Mouse (Mus musculus): ENCODE measurements around the gene Pdzk1.

Pdzk1 gene

DNA sequence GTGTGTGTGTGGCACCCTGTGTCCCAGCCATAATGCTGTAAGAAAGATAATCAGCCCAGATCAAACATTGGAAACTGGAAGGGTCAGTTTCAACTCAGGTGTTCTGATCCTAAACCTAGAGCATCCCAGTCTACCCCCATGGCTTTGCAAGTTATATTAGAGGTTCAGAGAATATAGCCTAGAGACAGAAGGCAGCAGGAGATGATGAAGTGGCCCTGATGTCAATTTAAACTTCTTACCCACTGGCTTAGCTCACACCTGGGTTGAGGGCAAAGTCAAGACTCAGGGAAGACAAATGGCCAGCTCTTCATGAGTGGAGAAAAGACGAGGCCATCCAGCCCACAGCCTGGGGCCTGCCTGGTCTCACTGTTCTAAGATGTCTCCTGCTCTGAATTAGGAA lies at the start of gene Pdzk1, which contains the start of gene Cd160:
TSS of gene Pdzk1 (plus strand) at position 301 of the 400 bp plus-strand sequence.
TSS of gene Cd160 (minus strand) at position 368 of the 400 bp plus-strand sequence.
- in situ Hi-C loops (cut with MboI, MseI) = no loop called here

DNA sequence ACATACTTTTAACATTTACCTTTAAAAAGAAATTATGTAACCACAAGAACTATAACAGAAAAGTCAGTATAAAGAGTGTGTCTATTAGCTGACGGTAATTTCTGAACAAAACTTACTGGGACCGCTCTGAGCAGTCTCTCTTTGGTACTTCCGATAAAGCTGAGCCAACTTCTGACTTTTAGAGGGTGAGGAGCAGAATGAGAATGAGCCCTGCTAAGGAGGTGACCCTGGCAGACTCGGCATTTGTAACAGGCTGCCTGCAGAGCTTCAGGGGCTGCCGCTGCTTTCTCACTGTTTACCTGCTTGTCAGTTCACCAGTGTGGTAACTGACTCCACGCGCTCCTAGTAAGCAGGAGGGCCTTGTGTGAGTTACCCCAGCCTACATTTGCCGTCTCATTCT lies 46.8 kb upstream of the Pdzk1 start:
- in situ Hi-C loops (cut with MboI, MseI) = no loop called here

- in situ Hi-C loops (cut with MboI, MseI) = no loop called here
These were observed 41.3 kb upstream of the Pdzk1 start for GRCm38 (mm10) chr3:96787784-96788183.

- in situ Hi-C loops (cut with MboI, MseI) = no loop called here
These were observed 40.6 kb upstream of the Pdzk1 start for GRCm38 (mm10) chr3:96788506-96788905.

DNA sequence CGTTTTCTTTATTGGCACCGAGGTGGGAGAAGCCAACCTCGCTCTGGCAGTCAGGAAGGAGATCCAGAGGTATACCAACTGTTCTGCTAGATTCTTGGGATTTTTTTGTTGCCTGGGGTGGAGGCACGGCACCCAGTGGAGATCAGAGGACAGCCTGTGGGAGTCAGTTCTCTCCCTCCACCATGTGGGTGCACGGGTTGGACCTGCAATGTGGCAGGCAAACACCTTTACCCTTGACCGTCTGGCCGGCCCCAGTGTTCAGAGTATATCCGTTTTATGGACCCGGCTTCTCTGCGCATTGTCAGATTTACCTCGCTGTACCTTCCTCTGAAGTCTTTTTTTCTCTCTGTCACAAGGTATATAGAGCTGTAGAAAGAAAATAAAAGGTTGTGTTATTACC lies 28.8 kb upstream of the Pdzk1 start:
- in situ Hi-C loops (cut with MboI, MseI) = no loop called here

DNA sequence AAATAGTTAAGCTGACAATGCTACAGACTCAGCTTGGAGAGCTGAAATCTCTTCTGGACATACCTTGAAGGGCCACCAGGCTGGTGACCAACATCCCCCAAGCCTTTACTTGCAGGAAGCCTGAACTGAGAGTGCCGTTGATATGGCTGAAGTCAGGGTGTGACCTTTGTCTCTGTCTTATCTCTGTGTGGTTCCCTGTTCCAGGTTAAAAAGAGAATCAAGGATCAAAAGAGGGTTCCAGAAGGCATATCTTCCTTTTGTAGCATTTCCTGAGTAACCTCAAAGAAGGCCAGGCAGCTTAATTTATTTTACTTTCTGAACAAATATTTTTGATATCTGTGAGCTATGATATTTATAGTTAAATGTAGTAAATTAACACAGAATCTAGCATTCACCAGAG lies 26.9 kb upstream of the Pdzk1 start:
- in situ Hi-C loops (cut with MboI, MseI) = no loop called here

DNA sequence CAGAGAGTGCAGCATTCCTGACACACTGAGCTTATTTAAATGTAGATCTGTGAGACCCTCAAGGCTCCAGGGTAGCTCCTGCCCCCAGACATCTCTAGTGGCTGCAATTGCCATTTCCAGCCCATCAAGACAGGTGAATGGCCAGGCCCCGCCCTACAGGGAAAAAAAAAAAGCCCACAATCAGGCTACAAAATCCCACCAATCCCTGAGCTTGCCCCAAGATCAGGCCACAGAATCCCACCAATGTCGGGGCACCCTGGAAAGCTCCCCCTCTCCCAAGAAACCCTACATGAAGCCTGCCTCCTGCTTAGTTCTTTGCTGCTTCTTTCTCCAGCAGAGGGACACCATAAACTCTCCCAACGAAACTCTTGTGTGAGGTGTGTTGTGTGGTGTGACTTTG lies 20.9 kb upstream of the Pdzk1 start:
- in situ Hi-C loops (cut with MboI, MseI) = loop anchor here (5.0 kb wide), 1 partner anchor 94 kb away; the partner anchor contains the start of gene Gja5

DNA sequence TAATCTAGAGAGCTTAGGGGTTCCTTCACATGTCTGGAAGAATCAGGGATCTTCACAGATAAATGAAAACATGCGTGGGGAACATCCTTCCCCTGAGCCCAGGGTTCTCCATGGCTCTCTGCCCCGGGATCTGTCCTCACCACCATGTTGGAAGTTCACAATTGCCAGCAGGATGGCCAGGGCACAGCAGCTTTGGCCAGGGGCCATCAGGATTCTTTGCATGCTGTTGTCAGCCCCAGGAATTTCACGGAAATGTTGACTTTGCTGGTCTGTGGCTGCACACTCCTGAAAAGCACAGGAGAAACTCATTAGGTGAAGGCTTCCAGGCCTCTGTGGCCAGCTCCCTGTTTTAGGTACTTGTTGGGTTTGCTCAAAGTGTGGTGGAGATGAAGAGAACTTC lies 20.4 kb upstream of the Pdzk1 start:
- in situ Hi-C loops (cut with MboI, MseI) = loop anchor here (5.0 kb wide), 1 partner anchor 94 kb away; the partner anchor contains the start of gene Gja5

- in situ Hi-C loops (cut with MboI, MseI) = no loop called here
These were observed 17.9 kb upstream of the Pdzk1 start for GRCm38 (mm10) chr3:96811232-96811631.

GRCm38 (mm10) chr3:96812395-96813091 lies 16.5 kb upstream of the Pdzk1 start:
- in situ Hi-C loops (cut with MboI, MseI) = no loop called here

- in situ Hi-C loops (cut with MboI, MseI) = no loop called here
These were observed 16.0 kb upstream of the Pdzk1 start for GRCm38 (mm10) chr3:96813106-96813505.

DNA sequence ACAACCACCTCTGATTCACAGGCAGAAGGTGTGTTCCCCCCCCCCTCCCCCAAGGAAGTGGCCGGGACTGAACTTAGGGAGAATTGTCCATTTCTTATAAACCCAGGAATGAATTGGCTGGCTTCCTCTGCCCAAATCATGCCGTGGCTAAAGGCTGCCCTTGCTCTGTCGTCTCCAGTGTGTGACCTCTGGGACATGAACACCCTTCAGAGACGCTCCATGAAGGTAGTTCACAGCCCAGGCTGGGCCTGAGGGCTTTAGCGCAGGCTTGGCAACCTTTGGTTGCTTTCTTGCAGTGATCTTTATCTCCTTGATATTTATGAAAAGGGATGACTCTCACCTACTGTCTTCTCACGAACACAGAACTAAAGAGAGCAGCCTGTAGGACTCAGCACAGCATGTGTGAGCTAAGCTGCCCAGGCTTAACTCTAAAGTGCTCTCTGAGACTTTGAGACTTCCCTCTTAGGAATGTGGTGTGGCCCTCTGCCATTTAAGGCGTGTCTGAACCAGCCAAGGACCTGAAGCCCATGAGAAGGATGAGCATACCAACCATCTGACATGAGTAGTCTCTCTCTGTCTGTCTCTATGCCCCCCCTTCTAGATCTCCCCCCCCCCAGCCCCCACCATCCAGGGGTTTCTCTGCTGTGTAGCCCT lies 15.4 kb upstream of the Pdzk1 start:
- in situ Hi-C loops (cut with MboI, MseI) = no loop called here

- in situ Hi-C loops (cut with MboI, MseI) = no loop called here
These were observed 14.7 kb upstream of the Pdzk1 start for GRCm38 (mm10) chr3:96814342-96814741.

DNA sequence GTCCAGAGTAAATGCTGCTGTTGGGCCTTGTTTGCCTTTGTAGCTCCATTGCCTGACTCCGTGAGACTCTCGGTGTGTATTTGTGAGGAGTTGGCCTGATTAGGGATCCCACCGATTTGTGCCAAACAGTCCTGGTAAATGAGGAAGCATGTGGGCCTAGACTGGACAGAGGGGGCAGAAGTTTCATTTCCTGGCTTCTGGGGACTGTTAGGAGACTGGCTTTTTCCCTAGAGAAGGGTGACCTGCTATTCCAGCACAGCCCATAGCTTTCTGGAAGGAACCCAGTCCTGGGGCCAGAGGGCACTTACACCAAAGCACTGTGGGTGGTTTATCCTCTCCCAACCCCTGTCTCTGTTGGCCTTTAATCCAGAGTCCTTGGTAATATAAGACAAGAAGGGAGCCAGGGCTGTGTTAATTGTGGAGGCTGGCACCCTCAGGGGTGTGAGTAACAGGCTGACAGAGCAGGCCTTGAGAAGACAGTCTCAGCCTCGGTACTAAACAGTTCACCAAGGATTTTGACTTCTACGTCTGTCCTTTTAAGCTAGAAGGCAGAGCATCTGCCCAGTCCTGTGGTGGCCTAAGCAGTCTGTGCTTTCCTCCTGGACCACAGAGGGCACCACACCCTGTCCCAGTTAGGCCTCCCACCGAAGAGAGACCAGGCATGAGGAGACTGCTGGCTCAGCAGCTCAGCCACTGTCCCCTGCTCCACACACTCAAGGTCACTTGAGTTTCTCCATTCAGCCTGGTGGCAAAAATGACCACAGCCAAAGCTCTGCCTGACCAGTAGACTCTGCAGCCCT lies 8.8 kb upstream of the Pdzk1 start:
- in situ Hi-C loops (cut with MboI, MseI) = no loop called here

- in situ Hi-C loops (cut with MboI, MseI) = no loop called here
These were observed 7.5 kb upstream of the Pdzk1 start for GRCm38 (mm10) chr3:96821581-96821980.

GRCm38 (mm10) chr3:96823701-96824100 lies 5.4 kb upstream of the Pdzk1 start:
- in situ Hi-C loops (cut with MboI, MseI) = no loop called here

DNA sequence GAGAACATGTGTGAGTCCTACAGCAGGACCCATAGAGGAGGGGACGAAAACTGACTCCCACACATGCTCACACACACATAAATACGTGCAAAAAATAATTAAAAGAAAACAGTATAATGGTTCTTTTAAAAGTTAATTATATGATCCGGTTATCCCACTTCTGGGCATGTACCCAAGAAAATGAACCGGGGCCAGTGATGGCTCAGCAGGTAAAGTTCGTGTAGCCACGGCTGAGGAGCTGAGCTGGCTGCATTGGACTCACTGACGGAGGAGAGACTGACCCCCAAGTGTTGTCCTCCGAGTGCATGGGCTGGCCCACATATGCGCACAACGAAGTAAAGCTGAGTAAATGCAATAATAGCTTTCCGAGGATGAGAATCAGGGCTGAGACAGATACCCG lies 4.5 kb upstream of the Pdzk1 start:
- in situ Hi-C loops (cut with MboI, MseI) = no loop called here

GRCm38 (mm10) chr3:96825261-96825660 lies 3.8 kb upstream of the Pdzk1 start:
- in situ Hi-C loops (cut with MboI, MseI) = no loop called here

DNA sequence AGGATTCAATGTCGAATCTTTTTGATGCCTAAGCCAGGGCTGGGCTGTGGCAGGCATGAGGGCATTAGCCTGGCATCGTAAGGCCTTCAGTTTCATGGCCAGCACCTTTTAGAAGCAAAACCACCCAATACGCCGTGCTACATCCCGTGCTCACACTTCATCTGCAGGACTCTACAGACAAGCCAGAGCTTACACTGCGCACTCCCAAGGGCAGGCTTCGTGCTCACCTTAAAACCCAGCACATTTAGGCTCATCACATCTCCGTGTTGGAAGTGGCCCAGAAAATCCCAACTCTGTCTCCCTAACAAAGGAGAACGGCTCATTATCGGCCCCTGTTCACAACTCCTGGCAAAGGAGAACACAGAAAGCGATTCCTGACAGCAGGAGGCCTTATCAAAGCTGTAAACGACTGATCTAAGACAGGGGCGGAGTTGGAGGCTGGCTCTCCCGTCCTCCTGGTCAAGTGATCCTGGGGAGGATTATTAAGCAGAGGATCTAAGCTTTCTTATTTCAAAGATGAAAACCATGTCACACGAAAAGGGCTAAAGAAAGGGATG lies 698 bp upstream of the Pdzk1 start:
- in situ Hi-C loops (cut with MboI, MseI) = no loop called here

- in situ Hi-C loops (cut with MboI, MseI) = no loop called here
These were observed 772 bp downstream of the Pdzk1 start for GRCm38 (mm10) chr3:96829856-96830255.

DNA sequence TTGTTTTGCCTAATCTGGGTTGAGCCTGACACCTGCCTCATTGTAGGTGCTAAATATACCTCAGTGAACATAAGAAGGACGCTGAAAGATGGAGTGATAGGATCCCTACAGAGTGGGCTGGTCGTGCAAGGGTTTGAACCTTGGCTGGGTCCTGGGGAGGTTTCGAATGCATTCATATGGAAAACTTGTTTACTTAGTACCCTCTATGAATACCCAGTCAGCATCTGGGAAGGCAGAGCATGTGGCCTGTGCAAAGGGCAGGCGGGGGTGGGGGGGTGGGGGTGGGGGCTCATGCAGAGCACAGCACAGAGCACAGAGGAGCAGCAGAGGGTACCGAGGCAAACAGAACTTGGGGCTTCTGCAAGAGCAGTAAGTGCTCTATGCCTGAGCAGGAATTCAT lies 3.8 kb downstream of the Pdzk1 start:
- in situ Hi-C loops (cut with MboI, MseI) = no loop called here
